Mouse (Mus musculus) limb, embryonic 14.5 days (tissue): Measurements from ENCODE around the gene Zfp454. TPM values are rescaled to one million over a fixed set of nuclear protein-coding genes. Genes with fewer than 3 reads are reported as not detected.

Source experiments
- ATAC-seq: fragments of 200-750 bp; cut with Nextera tagmentation; 2 replicates; pipeline ENCODE4 v1.8.0; 2017; ENCODE audit warnings: low read depth, moderate number of reproducible peaks, moderate TSS enrichment; ENCODE audit not compliant: low FRiP score
- DNase-seq: peaks from one replicate; pipeline ENCODE4 v3.0.0-alpha.2; 2015; ENCODE audit warnings: low spot score
- H3K27ac ChIP-seq: fragments of 300-500 bp; sonication (generic); replicated peaks from 2 replicates; pipeline ENCODE4 v1.5.1; 2014; ENCODE audit warnings: low read depth, mild to moderate bottlenecking, low read length, moderate library complexity, mixed read lengths
- H3K27me3 ChIP-seq: fragments of 300-500 bp; sonication (generic); 2 replicates; pipeline ENCODE4 v1.6.1; 2014; ENCODE audit warnings: low read length, mixed read lengths; ENCODE audit not compliant: control insufficient read depth, insufficient read depth
- H3K36me3 ChIP-seq: fragments of 300-500 bp; sonication (generic); 2 replicates; pipeline ENCODE4 v1.6.1; 2014; ENCODE audit warnings: mild to moderate bottlenecking, low read length, moderate library complexity, mixed read lengths; ENCODE audit not compliant: control insufficient read depth, insufficient read depth
- H3K4me1 ChIP-seq: fragments of 300-500 bp; sonication (generic); 2 replicates; pipeline ENCODE4 v1.6.1; 2014; ENCODE audit warnings: antibody characterized with exemption, low read length, mixed read lengths; ENCODE audit not compliant: control insufficient read depth, insufficient read depth
- H3K4me2 ChIP-seq: fragments of 300-500 bp; sonication (generic); replicated peaks from 2 replicates; pipeline ENCODE4 v1.6.1; 2014; ENCODE audit warnings: low read depth, mild to moderate bottlenecking, low read length, moderate library complexity; ENCODE audit not compliant: severe bottlenecking
- H3K4me3 ChIP-seq: fragments of 300-500 bp; sonication (generic); replicated peaks from 2 replicates; pipeline ENCODE4 v1.5.1; 2014; ENCODE audit warnings: low read length
- H3K9ac ChIP-seq: fragments of 300-500 bp; sonication (generic); 2 replicates; pipeline ENCODE4 v1.6.1; 2014; ENCODE audit warnings: mild to moderate bottlenecking, low read depth, low read length, moderate library complexity; ENCODE audit not compliant: severe bottlenecking
- H3K9me3 ChIP-seq: fragments of 300-500 bp; sonication (generic); 2 replicates; pipeline ENCODE4 v1.6.1; 2016; ENCODE audit warnings: low read length; ENCODE audit not compliant: control insufficient read depth
- POLR2A ChIP-seq: fragments of 200-500 bp; IDR thresholded peaks from 2 replicates; pipeline ENCODE4 v1.8.0; 2012; ENCODE audit warnings: inconsistent platforms, mild to moderate bottlenecking, moderate library complexity, borderline replicate concordance; ENCODE audit not compliant: insufficient read depth, insufficient read length; ENCODE audit errors: extremely low read depth
- WGBS: fragments of 180-500 bp; shearing (Covaris S2); extraction: QIAGEN DNeasy Blood & Tissue Kit; methylation state at CpG from one replicate; pipeline ENCODE4 v1.1.7; 2014; 5-methylcytosine and 5-hydroxymethylcytosine counted together
- polyA plus RNA-seq, 2 experiments: library from polyadenylated mRNA; depleted of rRNA in 1 of 2; stranded (reverse) in 1 of 2; unstranded in 1 of 2; fragments of >200 nt; fragmentation: Nextera tagmentation in 1 of 2; extraction: Ambion mirVana in 1 of 2; gene quantifications; 2 replicates each; pipeline versions ENCODE4 v1.2.1 to v1.2.3; 2012 to 2014

Zfp454 gene
- polyA plus RNA-seq (2012; rRNA removed): 6.6 and 7.2 TPM in 2 replicates
- polyA plus RNA-seq (2014; fragmentation: Nextera tagmentation; extraction: Ambion mirVana): 9.4 and 11.3 TPM in 2 replicates

GRCm38 (mm10) chr11:50887390-50888128 is at the start of gene Zfp454:
Gene Zfp454, minus strand, starts transcription at chr11:50887651.
- H3K9ac ChIP-seq: peak within 1 kb of the TSS; percentile 70
- 6% methylated on average over 26 of the region's 26 CpGs for WGBS
- no peaks in the 10 kb centered on the region for H3K9me3 ChIP-seq
- peak; percentile 96; the same call in 1 of the 2 replicates for TF ChIP-seq POLR2A
- ATAC-seq: peak; percentile 94
- peak within 1 kb of the TSS; percentile 77 for H3K27ac ChIP-seq
- H3K36me3 ChIP-seq: peaks cover 27% of the 10 kb centered on the region
- H3K4me3 ChIP-seq: peak within 1 kb of the TSS; percentile 53
- H3K4me2 ChIP-seq: peak within 1 kb of the TSS; percentile 79
- DNase-seq: peak; percentile 97
- H3K4me1 ChIP-seq: no peaks in the 10 kb centered on the region
- no peaks in the 10 kb centered on the region for H3K27me3 ChIP-seq

- Histone ChIP-seq H3K27ac (no peak overlapping the region), H3K36me3 (no peaks in the 10 kb centered on the region), H3K4me3 (peak overlapping the region; percentile 53), H3K27me3 (peaks cover 4% of the 10 kb centered on the region; the same call in 1 of the 2 replicates), H3K4me1 (no peaks in the 10 kb centered on the region), H3K9me3 (no peaks in the 10 kb centered on the region), H3K4me2 (peak overlapping the region; percentile 98), H3K9ac (peak overlapping the region; percentile 60; the same call in 1 of the 2 replicates)
- DNase-seq (no peak), ATAC-seq (no peak)
- no peak for TF ChIP-seq POLR2A
- WGBS: 74% methylated on average over 1 of the region's 1 CpGs
Observed at GRCm38 (mm10) chr11:50932040-50932439, 44.6 kb upstream of the Zfp454 start.

- Histone ChIP-seq H3K27ac (no peak within 1 kb of the TSS), H3K9me3 (no peaks in the 10 kb centered on the region), H3K4me2 (peak within 1 kb of the TSS; percentile 98), H3K27me3 (peaks cover 4% of the 10 kb centered on the region; the same call in 1 of the 2 replicates), H3K9ac (peak within 1 kb of the TSS; percentile 60), H3K36me3 (no peaks in the 10 kb centered on the region), H3K4me1 (no peaks in the 10 kb centered on the region), H3K4me3 (peak within 1 kb of the TSS; percentile 53)
- WGBS: under 1% methylated on average over 18 of the region's 18 CpGs
- DNase-seq (peak; percentile 95), ATAC-seq (peak; percentile 93)
- no peak for TF ChIP-seq POLR2A
Observed at GRCm38 (mm10) chr11:50931451-50931866, 44.0 kb upstream of the Zfp454 start, which contains the start of gene Zfp354b. Gene Zfp354b, minus strand, starts transcription at chr11:50931633.

GRCm38 (mm10) chr11:50931021-50931420 is 43.6 kb upstream of the Zfp454 start:
- TF ChIP-seq POLR2A: no peak
- DNase-seq: no peak
- Histone ChIP-seq H3K27me3 (peaks cover 4% of the 10 kb centered on the region; the same call in 1 of the 2 replicates), H3K4me3 (peak overlapping the region; percentile 53), H3K9ac (peak overlapping the region; percentile 60), H3K36me3 (no peaks in the 10 kb centered on the region), H3K27ac (no peak overlapping the region), H3K4me1 (no peaks in the 10 kb centered on the region), H3K9me3 (no peaks in the 10 kb centered on the region), H3K4me2 (peak overlapping the region; percentile 98)
- 2% methylated on average over 16 of the region's 16 CpGs for WGBS
- ATAC-seq: peak; percentile 45

GRCm38 (mm10) chr11:50930469-50931014 is 43.1 kb upstream of the Zfp454 start:
- no peak for TF ChIP-seq POLR2A

More at GRCm38 (mm10) chr11:50930469-50931014, 43.1 kb upstream of the Zfp454 start:
- no peaks in the 10 kb centered on the region for H3K4me1 ChIP-seq
- 25% methylated on average over 14 of the region's 14 CpGs for WGBS
- no peak overlapping the region for H3K27ac ChIP-seq
- peak overlapping the region; percentile 53 for H3K4me3 ChIP-seq
- DNase-seq (no peak), ATAC-seq (no peak)
- no peaks in the 10 kb centered on the region for H3K9me3 ChIP-seq
- peaks cover 4% of the 10 kb centered on the region; the same call in 1 of the 2 replicates for H3K27me3 ChIP-seq
- no peaks in the 10 kb centered on the region for H3K36me3 ChIP-seq
- peak overlapping the region; percentile 98 for H3K4me2 ChIP-seq
- peak overlapping the region; percentile 60 for H3K9ac ChIP-seq
